Mouse (Mus musculus) NIH3T3 (cell line): ENCODE data around the gene Cfd.
A peak's percentile ranks its signal among the peaks of the same experiment; 100 is the strongest.

Experiments
- DNase-seq: peaks from one replicate; pipeline ENCODE4 v3.0.0-alpha.2; 2012; ENCODE audit warnings: low read depth

The Cfd gene

GRCm38 (mm10) chr10:79934272-79934721, 43.6 kb downstream of the Cfd start:
- DNase-seq = peak; percentile 55

GRCm38 (mm10) chr10:79934794-79935569, 44.3 kb downstream of the Cfd start:
- no peak for DNase-seq

- DNase-seq = peak; percentile 30
Measured at GRCm38 (mm10) chr10:79936284-79936910, 45.7 kb downstream of the Cfd start.

- no peak for DNase-seq
Measured at GRCm38 (mm10) chr10:79936911-79937441, 46.3 kb downstream of the Cfd start.

GRCm38 (mm10) chr10:79937775-79938526, 47.3 kb downstream of the Cfd start:
- DNase-seq = no peak

- no peak for DNase-seq
Measured at GRCm38 (mm10) chr10:79940749-79941148, 50.1 kb downstream of the Cfd start.
